Mouse (Mus musculus): ENCODE results near the gene Rnaset2b.
"Not testable (repeated sequence)": the region's sequence is repeated elsewhere in the genome, so short reads cannot be mapped to it uniquely, and the experiment has no call there.

GRCm38 (mm10) chr17:7001790-7002585 is 31.6 kb downstream of the Rnaset2b start:
- TF ChIP-seq POLR2A (IDR thresholded peaks at IDR 0.05; ENCODE audit: insufficient read depth, low read length); CTCF (IDR thresholded peaks at IDR 0.05; ENCODE audit: low read depth, low read length); EP300 (IDR thresholded peaks at IDR 0.05; ENCODE audit: insufficient read depth, low read depth, low read length): not testable (repeated sequence)

All from ES-Bruce4 (cell line).